Mouse (Mus musculus) embryonic facial prominence, embryonic 14.5 days (tissue): Measurements from ENCODE around the gene Tbcd. TPM values are rescaled to one million over a fixed set of nuclear protein-coding genes. Genes with fewer than 3 reads are reported as not detected.

ENCODE experiments used
- ATAC-seq: fragments of 200-750 bp; cut with Nextera tagmentation; 2 replicates; pipeline ENCODE4 v1.8.0; 2017; ENCODE audit warnings: low read depth, moderate number of reproducible peaks, moderate TSS enrichment
- DNase-seq: peaks from one replicate; pipeline ENCODE4 v3.0.0-alpha.2; 2015; ENCODE audit warnings: low spot score
- H3K27ac ChIP-seq: fragments of 300-500 bp; sonication (generic); replicated peaks from 2 replicates; pipeline ENCODE4 v1.5.1; 2014; ENCODE audit warnings: low read depth, mild to moderate bottlenecking, low read length, moderate library complexity
- H3K27me3 ChIP-seq: fragments of 300-500 bp; sonication (generic); replicated peaks from 2 replicates; pipeline ENCODE4 v1.6.1; 2014; ENCODE audit warnings: low read length; ENCODE audit not compliant: control insufficient read depth, insufficient read depth
- H3K36me3 ChIP-seq: fragments of 300-500 bp; sonication (generic); 2 replicates; pipeline ENCODE4 v1.6.1; 2014; ENCODE audit warnings: low read length, mixed read lengths; ENCODE audit not compliant: control insufficient read depth, insufficient read depth
- H3K4me1 ChIP-seq: fragments of 300-500 bp; sonication (generic); 2 replicates; pipeline ENCODE4 v1.6.1; 2014; ENCODE audit warnings: antibody characterized with exemption, low read length; ENCODE audit not compliant: control insufficient read depth, insufficient read depth
- H3K4me2 ChIP-seq: fragments of 300-500 bp; sonication (generic); 2 replicates; pipeline ENCODE4 v1.6.1; 2014; ENCODE audit warnings: low read depth, mild to moderate bottlenecking, low read length, moderate library complexity, mixed read lengths
- H3K4me3 ChIP-seq: fragments of 300-500 bp; sonication (generic); 2 replicates; pipeline ENCODE4 v1.5.1; 2014; ENCODE audit warnings: low read depth, mild to moderate bottlenecking, low read length
- H3K9ac ChIP-seq: fragments of 300-500 bp; sonication (generic); 2 replicates; pipeline ENCODE4 v1.6.1; 2014; ENCODE audit warnings: low read depth, mild to moderate bottlenecking, low read length, moderate library complexity, mixed read lengths
- H3K9me3 ChIP-seq: fragments of 300-500 bp; sonication (generic); 2 replicates; pipeline ENCODE4 v1.6.1; 2016; ENCODE audit warnings: low read length; ENCODE audit not compliant: control insufficient read depth
- WGBS: fragments of 180-500 bp; shearing (Covaris S2); extraction: QIAGEN DNeasy Blood & Tissue Kit; methylation state at CpG from one replicate; pipeline ENCODE4 v1.1.7; 2014; 5-methylcytosine and 5-hydroxymethylcytosine counted together
- polyA plus RNA-seq: library from polyadenylated mRNA; unstranded; fragments of >200 nt; fragmentation: Nextera tagmentation; extraction: Ambion mirVana; gene quantifications from 2 replicates; pipeline ENCODE4 v1.2.1, GENCODE M21; 2014

Gene Tbcd
- polyA plus RNA-seq, 1 experiment from 2014 or later = 40.3 TPM

DNA sequence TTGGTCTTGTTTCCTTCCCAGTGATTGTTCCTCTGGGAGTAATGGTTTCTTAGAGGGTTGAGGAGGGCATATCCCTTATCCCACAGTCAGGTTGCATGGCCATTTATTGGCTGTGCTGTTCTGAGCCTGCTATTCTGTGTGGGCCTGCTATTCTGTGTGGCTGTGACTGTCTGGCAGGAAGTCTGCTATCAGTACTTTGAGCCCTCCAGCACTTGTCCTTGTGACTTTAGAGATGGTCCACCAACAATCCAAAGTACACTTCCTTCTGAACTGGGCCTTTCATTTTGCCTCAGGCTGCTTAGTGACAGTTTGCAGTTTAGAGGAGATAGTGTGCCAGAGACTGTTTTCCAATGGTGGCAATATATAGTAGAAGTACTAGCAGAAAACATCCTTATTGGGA, 48.8 kb downstream of the Tbcd start:
- DNase-seq (no peak), ATAC-seq (no peak)
- no peak overlapping the region for H3K4me2 ChIP-seq
- no peaks in the 10 kb centered on the region for H3K27me3 ChIP-seq
- H3K4me1 ChIP-seq = no peaks in the 10 kb centered on the region
- H3K27ac ChIP-seq = no peak overlapping the region
- peaks cover 27% of the 10 kb centered on the region for H3K36me3 ChIP-seq
- no peaks in the 10 kb centered on the region for H3K9me3 ChIP-seq
- H3K9ac ChIP-seq = no peak overlapping the region
- H3K4me3 ChIP-seq = no peak overlapping the region

DNA sequence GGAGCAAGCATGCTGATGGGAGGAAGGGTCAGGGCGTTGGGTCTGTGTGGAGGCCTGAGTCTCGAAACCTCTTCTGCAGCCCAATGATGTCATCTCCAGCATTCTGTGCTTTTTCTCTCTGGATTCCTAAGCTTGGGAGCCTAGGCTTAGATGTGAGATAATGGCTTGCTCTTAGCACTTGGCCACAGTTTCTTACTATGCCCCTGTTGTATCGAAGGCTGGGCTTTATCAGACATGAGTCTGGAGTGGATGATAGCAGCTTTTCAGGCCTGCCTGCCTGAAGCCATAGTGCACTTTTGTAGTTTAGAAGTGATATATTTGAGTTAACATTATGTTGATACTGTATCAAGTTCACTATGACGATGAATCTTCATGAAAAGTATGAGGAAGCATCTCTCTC, 49.8 kb downstream of the Tbcd start:
- Histone ChIP-seq H3K4me3 (no peak overlapping the region), H3K9ac (no peak overlapping the region), H3K4me2 (no peak overlapping the region), H3K9me3 (no peaks in the 10 kb centered on the region), H3K27me3 (no peaks in the 10 kb centered on the region), H3K36me3 (peaks cover 27% of the 10 kb centered on the region), H3K4me1 (no peaks in the 10 kb centered on the region), H3K27ac (no peak overlapping the region)
- WGBS = 89% methylated on average over 4 of the region's 4 CpGs
- ATAC-seq = no peak
- DNase-seq = no peak

DNA sequence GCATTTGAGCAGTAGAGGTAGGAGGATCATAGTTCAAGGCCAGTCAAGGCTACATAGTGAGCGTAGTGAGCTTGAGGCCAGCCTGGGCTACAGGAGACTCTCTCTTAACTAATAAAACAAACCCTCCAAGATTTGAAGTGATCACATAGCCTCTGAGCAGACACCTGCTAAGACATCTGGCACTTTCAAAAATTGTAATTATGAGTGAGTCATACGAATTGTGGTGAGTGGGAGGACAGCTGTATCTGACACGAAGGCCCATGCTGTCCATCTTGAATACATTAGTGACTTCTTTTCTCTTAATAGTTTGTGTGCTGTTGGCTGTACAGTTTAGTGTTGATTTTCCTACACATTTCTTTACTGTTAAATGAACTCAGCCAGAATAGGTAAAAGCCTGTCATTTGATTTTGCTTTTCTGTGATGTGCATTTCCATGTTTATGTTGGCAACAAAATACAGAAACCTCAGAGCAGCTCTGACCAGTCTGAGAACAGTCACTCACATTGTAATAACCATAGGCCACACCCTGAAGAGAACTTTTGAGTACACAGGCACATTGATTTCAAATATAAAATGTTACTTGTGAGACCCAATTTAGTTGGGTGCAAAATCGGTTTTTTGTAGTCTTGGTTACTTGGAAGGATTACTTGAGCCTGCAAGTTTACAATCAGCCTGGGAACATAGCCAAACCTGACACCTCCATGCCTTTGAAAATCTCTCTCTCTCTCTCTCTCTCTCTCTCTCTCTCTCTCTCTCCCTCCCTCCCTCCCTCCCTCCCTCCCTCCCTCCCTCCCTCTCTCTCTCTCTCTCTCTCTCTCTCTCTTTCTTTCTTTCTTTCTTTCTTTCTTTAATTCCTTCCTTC, 50.5 kb downstream of the Tbcd start:
- DNase-seq (no peak), ATAC-seq (peak; percentile 18; the same call in 1 of the 2 replicates)
- H3K27me3 ChIP-seq = no peaks in the 10 kb centered on the region
- no peak overlapping the region for H3K4me3 ChIP-seq
- no peaks in the 10 kb centered on the region for H3K9me3 ChIP-seq
- WGBS = 59% methylated on average over 4 of the region's 4 CpGs
- no peaks in the 10 kb centered on the region for H3K4me1 ChIP-seq
- H3K9ac ChIP-seq = no peak overlapping the region
- H3K4me2 ChIP-seq = no peak overlapping the region
- 0 out of 2 replicates have a peak overlapping the region, but pooled peaks have one; percentile 15 for H3K27ac ChIP-seq
- H3K36me3 ChIP-seq = peaks cover 27% of the 10 kb centered on the region

DNA sequence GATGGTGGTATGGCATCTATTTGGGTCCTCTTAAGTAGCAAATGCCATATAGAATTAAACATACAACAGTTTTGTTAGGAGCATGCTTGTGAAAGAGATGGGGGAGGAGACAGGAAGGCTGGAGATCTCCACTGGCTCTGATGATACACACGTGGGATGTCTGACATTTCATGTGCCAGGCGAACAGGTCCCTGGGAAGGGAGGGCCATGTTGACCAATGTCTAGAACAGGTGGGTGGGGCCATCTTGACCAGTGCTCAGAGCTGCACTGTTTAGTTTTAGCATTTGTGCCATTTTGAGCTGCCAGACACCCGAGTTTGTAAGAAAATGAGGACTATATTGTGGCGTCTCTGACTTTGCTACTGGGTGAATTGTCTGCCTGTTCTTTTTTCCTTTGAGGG, 56.7 kb downstream of the Tbcd start:
- Histone ChIP-seq H3K4me3 (no peak overlapping the region), H3K9ac (no peak overlapping the region), H3K4me2 (no peak overlapping the region), H3K27ac (no peak overlapping the region), H3K27me3 (no peaks in the 10 kb centered on the region), H3K36me3 (peaks cover 8% of the 10 kb centered on the region; the same call in 1 of the 2 replicates), H3K9me3 (no peaks in the 10 kb centered on the region), H3K4me1 (no peaks in the 10 kb centered on the region)
- DNase-seq (no peak), ATAC-seq (no peak)
- WGBS = 86% methylated on average over 4 of the region's 4 CpGs

DNA sequence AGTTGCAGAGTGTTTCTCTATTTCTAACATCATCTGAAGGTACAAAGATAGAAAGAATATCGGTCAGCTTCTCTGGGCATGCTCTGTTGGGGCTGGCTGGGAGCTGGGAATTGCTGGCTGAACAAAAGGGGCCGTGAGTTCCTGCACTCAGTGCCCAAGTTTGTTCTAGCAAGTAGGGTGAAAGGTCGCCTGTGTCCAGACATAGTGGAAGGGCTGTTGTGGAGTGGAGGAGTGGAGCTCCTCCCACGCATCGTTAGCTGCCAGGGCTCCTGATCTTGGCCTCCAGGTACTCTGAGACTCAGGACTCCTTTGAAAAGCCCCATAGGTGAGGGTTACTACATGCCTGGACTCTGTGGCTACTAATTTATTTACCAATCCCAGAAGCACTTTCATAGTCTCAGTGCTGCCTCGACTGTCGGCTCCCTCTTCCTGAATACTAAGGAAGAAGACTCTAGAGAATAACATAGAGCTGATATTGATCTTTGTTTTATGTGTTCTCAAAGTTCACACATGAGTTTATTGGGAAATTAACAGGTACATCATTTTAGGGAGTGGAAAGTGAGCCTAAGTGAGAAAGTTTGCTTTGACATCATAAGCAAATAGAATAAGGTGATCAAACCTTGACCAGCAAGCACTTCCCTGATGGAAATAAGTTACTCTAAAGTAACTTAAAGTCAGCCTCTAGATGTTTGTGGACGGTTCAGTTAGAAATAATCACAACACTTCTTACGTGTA, 58.9 kb downstream of the Tbcd start:
- no peaks in the 10 kb centered on the region for H3K27me3 ChIP-seq
- no peaks in the 10 kb centered on the region for H3K4me1 ChIP-seq
- ATAC-seq = no peak
- H3K4me2 ChIP-seq = no peak overlapping the region
- 70% methylated on average over 9 of the region's 9 CpGs for WGBS
- H3K4me3 ChIP-seq = no peak overlapping the region
- no peaks in the 10 kb centered on the region for H3K9me3 ChIP-seq
- H3K9ac ChIP-seq = no peak overlapping the region
- no peak for DNase-seq
- no peak overlapping the region for H3K27ac ChIP-seq
- H3K36me3 ChIP-seq = no peaks in the 10 kb centered on the region

DNA sequence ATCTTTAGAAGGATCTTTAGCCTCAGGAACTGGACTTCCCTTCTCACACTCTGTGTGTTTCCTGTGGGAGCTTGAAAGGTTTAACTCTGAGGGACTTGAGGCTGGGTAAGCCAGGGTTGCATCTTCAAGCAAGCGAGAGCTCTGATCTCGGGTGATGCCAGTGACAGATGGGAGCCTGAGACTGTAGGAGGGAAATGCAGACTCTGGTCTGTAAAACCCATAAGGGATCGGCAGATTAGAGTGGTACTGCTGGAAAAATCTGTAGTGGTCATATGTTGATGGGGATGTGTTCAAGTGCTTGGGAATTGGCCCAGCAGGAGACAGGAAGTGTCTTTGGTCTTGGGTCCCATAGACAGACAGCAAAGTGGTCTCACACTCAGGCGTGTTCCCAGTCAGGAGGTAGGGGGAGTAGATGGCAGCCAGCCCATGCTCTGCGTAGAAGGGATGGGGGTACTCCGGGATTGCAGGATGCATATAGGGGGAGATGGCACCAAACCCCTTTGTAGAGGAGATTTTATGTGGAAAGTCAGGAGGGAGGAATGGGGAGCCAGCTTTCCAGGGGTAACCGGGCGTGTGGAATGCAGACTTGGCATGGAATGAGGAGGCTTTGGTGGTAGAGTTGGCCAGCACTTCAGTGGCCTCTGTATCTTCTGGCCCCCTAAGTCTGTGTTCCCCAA, 61.3 kb downstream of the Tbcd start:
- WGBS = 88% methylated on average over 6 of the region's 8 CpGs
- no peak overlapping the region for H3K27ac ChIP-seq
- DNase-seq (no peak), ATAC-seq (no peak)
- H3K4me2 ChIP-seq = no peak overlapping the region
- no peaks in the 10 kb centered on the region for H3K9me3 ChIP-seq
- H3K9ac ChIP-seq = no peak overlapping the region
- no peak overlapping the region for H3K4me3 ChIP-seq
- H3K36me3 ChIP-seq = no peaks in the 10 kb centered on the region
- H3K27me3 ChIP-seq = no peaks in the 10 kb centered on the region
- H3K4me1 ChIP-seq = no peaks in the 10 kb centered on the region

DNA sequence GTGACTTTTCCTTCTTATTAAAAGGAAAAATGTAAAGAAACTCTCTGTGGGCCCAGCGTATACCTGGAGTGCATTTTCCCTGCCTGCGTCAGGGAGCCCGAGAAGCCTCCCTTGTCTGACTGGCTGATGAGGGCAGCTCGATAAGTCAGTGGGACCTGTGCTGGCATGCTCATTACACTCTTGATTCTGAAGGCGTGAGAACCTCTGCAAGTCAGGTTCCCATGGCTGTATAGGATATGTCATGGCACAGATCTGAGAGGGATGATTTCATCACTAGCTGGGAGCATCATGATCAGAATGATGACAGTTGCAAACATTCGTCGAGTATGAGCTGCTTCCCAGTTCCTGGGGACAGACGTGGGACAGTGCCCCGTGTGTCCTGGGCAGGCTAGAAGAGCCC, 64.2 kb downstream of the Tbcd start:
- Histone ChIP-seq H3K27ac (no peak overlapping the region; the same call in 1 of the 2 replicates), H3K9me3 (no peaks in the 10 kb centered on the region), H3K4me1 (no peaks in the 10 kb centered on the region), H3K27me3 (no peaks in the 10 kb centered on the region), H3K36me3 (no peaks in the 10 kb centered on the region), H3K4me3 (no peak overlapping the region), H3K9ac (no peak overlapping the region), H3K4me2 (no peak overlapping the region)
- no peak for ATAC-seq
- 69% methylated on average over 9 of the region's 9 CpGs for WGBS
- peak; percentile 64 for DNase-seq

DNA sequence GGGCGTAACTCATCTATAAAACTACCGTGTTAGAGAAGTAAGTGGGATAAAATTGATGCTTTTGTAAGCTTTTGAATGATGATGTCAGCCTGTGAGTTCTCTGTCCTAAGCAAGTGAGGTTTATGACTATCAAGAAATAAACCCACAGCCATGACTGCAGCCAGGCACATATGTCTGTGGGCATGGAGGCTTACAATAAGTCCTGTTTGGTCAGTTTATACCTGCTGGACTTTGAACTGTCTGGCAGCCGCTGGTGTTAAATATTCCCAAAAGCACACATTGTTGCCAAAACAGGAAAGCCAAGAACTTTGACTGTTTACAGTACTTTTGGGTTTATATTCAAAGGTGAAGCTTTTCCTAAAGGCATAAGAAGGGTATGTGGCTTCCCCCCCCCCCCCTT, 65.2 kb downstream of the Tbcd start:
- no peaks in the 10 kb centered on the region for H3K4me1 ChIP-seq
- H3K27ac ChIP-seq = no peak overlapping the region
- H3K9ac ChIP-seq = no peak overlapping the region
- 82% methylated on average over 3 of the region's 3 CpGs for WGBS
- H3K4me2 ChIP-seq = no peak overlapping the region; the same call in none of the 2 replicates
- no peaks in the 10 kb centered on the region for H3K9me3 ChIP-seq
- DNase-seq (no peak), ATAC-seq (no peak)
- no peaks in the 10 kb centered on the region for H3K27me3 ChIP-seq
- H3K4me3 ChIP-seq = no peak overlapping the region
- no peaks in the 10 kb centered on the region for H3K36me3 ChIP-seq
